8 mouse cellular contexts compared by ENCODE assay signal in the genomic region with DNA sequence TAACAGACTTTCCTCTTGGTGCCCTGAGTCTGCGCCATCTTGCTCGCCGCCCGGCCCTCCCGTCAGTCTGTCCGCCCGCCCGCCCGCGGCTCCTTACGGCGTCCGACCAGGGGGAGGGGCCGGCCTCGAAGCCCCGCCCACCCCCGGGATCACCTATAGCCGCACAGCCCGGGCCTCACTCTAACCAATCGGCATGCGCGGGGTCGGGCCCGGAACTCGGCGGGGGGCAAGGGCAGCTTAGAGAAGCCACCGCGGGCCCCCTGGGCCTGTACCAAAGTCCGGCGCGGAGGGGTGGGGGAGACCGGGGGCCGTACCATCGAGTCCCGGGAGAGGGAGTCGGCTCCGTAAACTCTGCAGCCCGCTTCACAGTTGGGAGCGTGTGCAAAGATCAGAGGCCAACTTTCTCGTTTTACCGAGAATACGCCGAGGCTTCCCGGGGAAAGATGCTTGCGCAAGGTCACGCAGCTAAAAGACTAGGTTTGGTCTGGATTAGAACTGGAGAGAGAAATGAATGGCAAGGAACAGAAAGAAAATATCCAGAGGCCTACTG. TPM values are rescaled to one million over a fixed set of nuclear protein-coding genes. Genes with fewer than 3 reads are reported as not detected.
DNase-seq lines count a peak whose midpoint lies in the region; ATAC-seq and TF ChIP-seq lines count a peak whose summit lies in the region.

A gene (minus strand): TSS at position 122 of the 550 bp plus-strand sequence.

- DNase-seq in CD4-positive helper T cell, adult 2 months (ENCODE audit: low read depth, low spot score) = peak; percentile 96
- DNase-seq in brain, embryonic 18.5 days (ENCODE audit: low read depth, low spot score) = peak; percentile 88
- peak; percentile 99 for DNase-seq in kidney, postnatal 0 days (ENCODE audit: low spot score)
- DNase-seq in liver, embryonic 11.5 days (ENCODE audit: low spot score) = peak; percentile 99
- peak; percentile 94 for DNase-seq in naive thymus-derived CD4-positive, alpha-beta T cell, adult 2 months (ENCODE audit: low read depth)

- H3K9ac ChIP-seq in heart, embryonic 12.5 days = peak within 1 kb of the TSS; percentile 95
- peak within 1 kb of the TSS; percentile 87 for H3K9ac ChIP-seq in kidney, postnatal 0 days (ENCODE audit: low read depth, low read length)
- peak within 1 kb of the TSS; percentile 95 for H3K9ac ChIP-seq in liver, embryonic 11.5 days (ENCODE audit: low read depth, low read length)
- peak within 1 kb of the TSS; percentile 84 for H3K9ac ChIP-seq in stomach, embryonic 14.5 days (replicated peaks; ENCODE audit: low read depth, low read length)

- H3K4me2 ChIP-seq in heart, embryonic 12.5 days = peak within 1 kb of the TSS; percentile 90
- H3K4me2 ChIP-seq in kidney, postnatal 0 days (ENCODE audit: low read length) = peak within 1 kb of the TSS; percentile 87
- peak within 1 kb of the TSS; percentile 76 for H3K4me2 ChIP-seq in liver, embryonic 11.5 days
- H3K4me2 ChIP-seq in stomach, embryonic 14.5 days (replicated peaks; ENCODE audit: low read depth, low read length) = peak within 1 kb of the TSS; percentile 83

- H3K27me3 ChIP-seq in heart, embryonic 12.5 days (replicated peaks) = no peaks in the 10 kb centered on the region
- H3K27me3 ChIP-seq in kidney, postnatal 0 days (ENCODE audit: insufficient read depth, low read length) = no peaks in the 10 kb centered on the region
- no peaks in the 10 kb centered on the region for H3K27me3 ChIP-seq in liver, embryonic 11.5 days (replicated peaks; ENCODE audit: control insufficient read depth, insufficient read depth, low read length)
- H3K27me3 ChIP-seq in stomach, embryonic 14.5 days (ENCODE audit: control insufficient read depth, insufficient read depth, low read length) = no peaks in the 10 kb centered on the region

- peak; percentile 92 for ATAC-seq in erythroid progenitor cell, adult 5-6 weeks (replicated peaks; ENCODE audit: low FRiP score, poor library complexity, severe bottlenecking)
- peak; percentile 100 for ATAC-seq in heart, embryonic 12.5 days (ENCODE audit: insufficient number of reproducible peaks, low FRiP score)
- peak; percentile 100 for ATAC-seq in kidney, postnatal 0 days (replicated peaks; ENCODE audit: low FRiP score, low read depth)
- ATAC-seq in liver, embryonic 11.5 days (replicated peaks; ENCODE audit: low FRiP score) = peak; percentile 100
- ATAC-seq in stomach, embryonic 14.5 days (ENCODE audit: insufficient number of reproducible peaks, insufficient read depth, low FRiP score, low read depth) = peak; percentile 100

- H3K36me3 ChIP-seq in heart, embryonic 12.5 days = peaks cover 21% of the 10 kb centered on the region
- H3K36me3 ChIP-seq in kidney, postnatal 0 days (ENCODE audit: insufficient read depth, low read length) = no peaks in the 10 kb centered on the region
- peaks cover 9% of the 10 kb centered on the region; the same call in 1 of the 2 replicates for H3K36me3 ChIP-seq in liver, embryonic 11.5 days (ENCODE audit: control insufficient read depth, insufficient read depth, low read length)
- no peaks in the 10 kb centered on the region; the same call in 1 of the 2 replicates for H3K36me3 ChIP-seq in stomach, embryonic 14.5 days (ENCODE audit: control insufficient read depth, insufficient read depth, low read length)

- peaks cover 20% of the 10 kb centered on the region for H3K4me1 ChIP-seq in heart, embryonic 12.5 days (replicated peaks)
- H3K4me1 ChIP-seq in kidney, postnatal 0 days (replicated peaks; ENCODE audit: insufficient read depth, low read length) = peaks cover 11% of the 10 kb centered on the region; the same call in 1 of the 2 replicates
- peaks cover 13% of the 10 kb centered on the region for H3K4me1 ChIP-seq in liver, embryonic 11.5 days (replicated peaks; ENCODE audit: control insufficient read depth, insufficient read depth, low read length)
- peaks cover 9% of the 10 kb centered on the region for H3K4me1 ChIP-seq in stomach, embryonic 14.5 days (ENCODE audit: control insufficient read depth, insufficient read depth, low read length)

- TF ChIP-seq CTCF in kidney, postnatal 0 days (IDR thresholded peaks at IDR 0.05; ENCODE audit: low read depth) = peak; percentile 28; the same call in 1 of the 2 replicates

- H3K9me3 ChIP-seq in heart, embryonic 12.5 days (replicated peaks) = no peaks in the 10 kb centered on the region
- H3K9me3 ChIP-seq in kidney, postnatal 0 days (replicated peaks; ENCODE audit: low read length) = no peaks in the 10 kb centered on the region
- no peaks in the 10 kb centered on the region for H3K9me3 ChIP-seq in liver, embryonic 11.5 days (ENCODE audit: control insufficient read depth, low read length)
- no peaks in the 10 kb centered on the region for H3K9me3 ChIP-seq in stomach, embryonic 14.5 days (ENCODE audit: control insufficient read depth, low read depth, low read length)

- WGBS in heart, embryonic 12.5 days = 1% methylated on average over 33 of the region's 46 CpGs
- WGBS in kidney, postnatal 0 days = under 1% methylated on average over 41 of the region's 46 CpGs
- under 1% methylated on average over 46 of the region's 46 CpGs for WGBS in liver, embryonic 11.5 days
- WGBS in stomach, embryonic 14.5 days = 2% methylated on average over 44 of the region's 46 CpGs

- H3K4me3 ChIP-seq in heart, embryonic 12.5 days = peak within 1 kb of the TSS; percentile 94
- H3K4me3 ChIP-seq in kidney, postnatal 0 days (replicated peaks; ENCODE audit: low read depth, low read length) = peak within 1 kb of the TSS; percentile 87
- peak within 1 kb of the TSS; percentile 94 for H3K4me3 ChIP-seq in liver, embryonic 11.5 days (ENCODE audit: low read depth, low read length)
- H3K4me3 ChIP-seq in stomach, embryonic 14.5 days (ENCODE audit: low read depth, low read length) = peak within 1 kb of the TSS; percentile 94

- peak within 1 kb of the TSS; percentile 76 for H3K27ac ChIP-seq in heart, embryonic 12.5 days (ENCODE audit: poor library complexity, severe bottlenecking)
- peak within 1 kb of the TSS; percentile 88 for H3K27ac ChIP-seq in kidney, postnatal 0 days
- peak within 1 kb of the TSS; percentile 82 for H3K27ac ChIP-seq in liver, embryonic 11.5 days (ENCODE audit: low read depth, low read length)
- H3K27ac ChIP-seq in stomach, embryonic 14.5 days (ENCODE audit: low read length) = peak within 1 kb of the TSS; percentile 70

RNA-seq across cellular contexts. Expression of the gene that starts here (rescaled TPM):
- total RNA-seq in erythroid progenitor cell, adult 5-6 weeks (2015; ENCODE audit: low replicate concordance) = 100 and 125 TPM in 2 replicates
- 102 and 111 TPM in 2 replicates for total RNA-seq in erythroid progenitor cell, adult 5-6 weeks (2017; ENCODE audit: low replicate concordance)
- 140 and 146 TPM in 2 replicates for polyA plus RNA-seq in heart, embryonic 12.5 days (2016; fragmentation: Nextera tagmentation; extraction: Ambion mirVana)
- 170 and 196 TPM in 2 replicates for polyA plus RNA-seq in kidney, postnatal 0 days (2015; fragmentation: Nextera tagmentation; extraction: Ambion mirVana)
- 215 and 223 TPM in 2 replicates for polyA plus RNA-seq in liver, embryonic 11.5 days (2014; fragmentation: Nextera tagmentation; extraction: Ambion mirVana)
- polyA plus RNA-seq in stomach, embryonic 14.5 days (2014; fragmentation: Nextera tagmentation; extraction: Ambion mirVana) = 210 and 217 TPM in 2 replicates

Comparison
In these comparisons a context has a peak if more than half of its experiments do, and no peak if none do; other contexts are left out.
1. Peak in every context shown above with its lines: DNase-seq, ATAC-seq, H3K4me3 ChIP-seq and H3K27ac ChIP-seq.